Mouse (Mus musculus): ENCODE data around the gene Fam71d.

DNA sequence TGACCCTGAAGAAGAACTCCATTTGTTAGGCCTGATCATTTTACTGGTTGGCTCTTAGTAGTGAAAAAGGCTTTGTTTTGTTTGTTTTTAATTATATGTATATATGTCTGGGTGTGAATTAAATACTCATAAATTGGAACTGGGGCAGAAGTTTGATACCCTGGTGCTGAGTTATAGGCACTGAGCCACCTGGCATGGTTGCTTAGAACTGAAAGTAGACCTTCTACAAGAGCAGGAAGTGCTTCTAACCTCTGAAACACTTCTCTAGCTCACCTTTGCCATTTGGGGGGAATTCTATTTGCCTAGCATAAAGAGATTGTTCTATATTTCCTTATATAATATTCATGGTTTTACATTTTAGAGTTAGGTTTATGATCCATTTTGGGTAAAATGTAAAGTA lies 70.6 kb downstream of the Fam71d start:
- TF ChIP-seq CHD2 (IDR thresholded peaks at IDR 0.05; ENCODE audit: low read depth, low read length) (no peak), HCFC1 (IDR thresholded peaks at IDR 0.05; ENCODE audit: borderline replicate concordance, insufficient read depth, low read length) (no peak), MAFK (IDR thresholded peaks at IDR 0.05; ENCODE audit: insufficient read depth, low read depth, low read length) (no peak)
